Mouse (Mus musculus) lung, postnatal 14 days (tissue): ENCODE measurements around the gene Gm5129.
"Not testable (repeated sequence)": the region's sequence is repeated elsewhere in the genome, so short reads cannot be mapped to it uniquely, and the experiment has no call there.

Source experiments
- DNase-seq: peaks from one replicate; pipeline ENCODE4 v3.0.0; 2021

Gm5129 gene

GRCm38 (mm10) chr5:29735557-29736061 lies at the start of gene Gm5129, which contains the start of gene Dnajb6:
Gene Gm5129 (minus strand): TSS chr5:29735936.
Gene Dnajb6 (plus strand): TSS chr5:29735688.
- DNase-seq, result peak; percentile 98

- DNase-seq, result not testable (repeated sequence)
These were observed 49.2 kb upstream of the Gm5129 start for GRCm38 (mm10) chr5:29784906-29785305.

- no peak for DNase-seq
These were observed 46.5 kb upstream of the Gm5129 start for GRCm38 (mm10) chr5:29782261-29782660.

- DNase-seq, result not testable (repeated sequence)
These were observed 44.0 kb upstream of the Gm5129 start for GRCm38 (mm10) chr5:29779733-29780132.

- no peak for DNase-seq
These were observed 42.3 kb upstream of the Gm5129 start for GRCm38 (mm10) chr5:29778029-29778428.

GRCm38 (mm10) chr5:29775437-29775836 lies 39.7 kb upstream of the Gm5129 start:
- DNase-seq, result no peak

GRCm38 (mm10) chr5:29773460-29774150 lies 37.9 kb upstream of the Gm5129 start:
- no peak for DNase-seq

GRCm38 (mm10) chr5:29772651-29773330 lies 37.1 kb upstream of the Gm5129 start:
- no peak for DNase-seq

GRCm38 (mm10) chr5:29772038-29772437 lies 36.3 kb upstream of the Gm5129 start:
- no peak for DNase-seq

- DNase-seq, result no peak
These were observed 35.2 kb upstream of the Gm5129 start for GRCm38 (mm10) chr5:29770935-29771334.

- DNase-seq, result no peak
These were observed 23.6 kb upstream of the Gm5129 start for GRCm38 (mm10) chr5:29759318-29759717.

GRCm38 (mm10) chr5:29752894-29753293 lies 17.2 kb upstream of the Gm5129 start:
- DNase-seq, result no peak

GRCm38 (mm10) chr5:29751306-29751705 lies 15.6 kb upstream of the Gm5129 start:
- no peak for DNase-seq

GRCm38 (mm10) chr5:29747661-29748060 lies 11.9 kb upstream of the Gm5129 start:
- DNase-seq, result no peak

- DNase-seq, result no peak
These were observed 5.4 kb upstream of the Gm5129 start for GRCm38 (mm10) chr5:29741093-29741492.

GRCm38 (mm10) chr5:29740651-29741050 lies 4.9 kb upstream of the Gm5129 start:
- DNase-seq, result no peak

- DNase-seq, result no peak
These were observed 2.3 kb upstream of the Gm5129 start for GRCm38 (mm10) chr5:29738076-29738475.

- DNase-seq, result no peak
These were observed 1.7 kb upstream of the Gm5129 start for GRCm38 (mm10) chr5:29737471-29737870.

GRCm38 (mm10) chr5:29736942-29737341 lies 1.2 kb upstream of the Gm5129 start:
- no peak for DNase-seq

- no peak for DNase-seq
These were observed 551 bp upstream of the Gm5129 start for GRCm38 (mm10) chr5:29736073-29736900.

- no peak for DNase-seq
These were observed 765 bp downstream of the Gm5129 start for GRCm38 (mm10) chr5:29734831-29735510.

GRCm38 (mm10) chr5:29726070-29726469 lies 9.7 kb downstream of the Gm5129 start:
- DNase-seq, result not testable (repeated sequence)

GRCm38 (mm10) chr5:29725369-29725768 lies 10.4 kb downstream of the Gm5129 start:
- no peak for DNase-seq
